Mouse (Mus musculus) gonadal fat pad, adult 2 months (tissue): ENCODE results near the gene Mlycd. TPM values are rescaled to one million over a fixed set of nuclear protein-coding genes. Genes with fewer than 3 reads are reported as not detected.
A peak's percentile ranks its signal among the peaks of the same experiment; 100 is the strongest.

Experiments used
- DNase-seq: peaks from one replicate; pipeline ENCODE4 v3.0.0-alpha.2; 2012; ENCODE audit warnings: low read depth
- polyA plus RNA-seq: library from polyadenylated mRNA; depleted of rRNA; stranded (reverse); fragments of >200 nt; gene quantifications from 2 replicates; pipeline ENCODE4 v1.2.3, GENCODE M21; 2012

Gene Mlycd
- polyA plus RNA-seq, 1 experiment: 30.6 TPM

DNA sequence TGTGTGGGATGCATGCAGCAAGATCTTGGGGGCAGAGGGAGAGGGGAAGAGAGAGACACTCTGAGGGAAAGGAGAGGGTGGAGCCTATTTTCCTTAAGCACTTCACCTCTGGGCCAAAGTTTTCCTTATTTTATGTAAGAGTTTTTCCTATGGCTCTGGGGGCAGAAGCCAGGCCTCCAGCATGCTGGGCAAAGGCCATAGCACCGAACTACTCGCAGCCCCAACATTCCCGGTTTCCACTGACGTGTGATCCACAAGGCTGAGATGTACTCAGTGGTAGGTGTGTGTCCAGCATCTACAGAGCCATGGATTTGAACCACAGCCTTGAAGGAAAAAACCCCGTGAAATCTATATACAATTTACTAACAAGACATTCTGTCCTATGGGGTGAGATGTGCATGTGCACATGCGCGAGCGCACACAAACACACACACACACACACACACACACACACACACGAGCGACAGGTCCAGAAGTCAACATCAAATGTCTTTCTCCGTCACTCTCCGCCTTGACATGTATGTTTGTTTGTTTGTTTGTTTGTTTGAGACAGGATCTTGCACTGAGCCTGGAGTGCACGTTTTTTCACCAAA is 39.0 kb downstream of the Mlycd start, which contains the start of gene Osgin1:
Osgin1 (plus strand) TSS at position 543 of the 593 bp plus-strand sequence.
- no peak for DNase-seq

GRCm38 (mm10) chr8:119434569-119434968 is 39.9 kb downstream of the Mlycd start:
- no peak for DNase-seq

GRCm38 (mm10) chr8:119435527-119435926 is 40.8 kb downstream of the Mlycd start:
- DNase-seq: no peak

DNA sequence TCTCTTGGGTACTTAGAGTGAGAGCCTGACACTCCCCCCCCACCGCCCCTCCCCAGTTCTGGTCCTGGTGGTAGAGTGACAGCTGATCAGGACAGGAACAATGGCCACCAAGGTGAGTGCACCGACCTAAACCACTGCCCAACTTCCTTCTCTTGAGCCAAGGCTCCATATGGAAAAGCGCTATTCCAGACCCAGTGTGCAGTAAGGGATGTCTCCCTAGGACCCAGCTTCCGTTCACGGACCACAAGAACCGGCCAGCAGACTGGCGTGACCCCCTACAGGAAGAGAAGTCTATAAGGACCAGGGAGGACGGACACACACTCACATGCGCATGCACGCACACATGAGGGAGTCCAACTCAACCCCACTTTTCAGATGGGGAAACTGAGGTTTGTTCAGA is 41.7 kb downstream of the Mlycd start:
- no peak for DNase-seq

DNA sequence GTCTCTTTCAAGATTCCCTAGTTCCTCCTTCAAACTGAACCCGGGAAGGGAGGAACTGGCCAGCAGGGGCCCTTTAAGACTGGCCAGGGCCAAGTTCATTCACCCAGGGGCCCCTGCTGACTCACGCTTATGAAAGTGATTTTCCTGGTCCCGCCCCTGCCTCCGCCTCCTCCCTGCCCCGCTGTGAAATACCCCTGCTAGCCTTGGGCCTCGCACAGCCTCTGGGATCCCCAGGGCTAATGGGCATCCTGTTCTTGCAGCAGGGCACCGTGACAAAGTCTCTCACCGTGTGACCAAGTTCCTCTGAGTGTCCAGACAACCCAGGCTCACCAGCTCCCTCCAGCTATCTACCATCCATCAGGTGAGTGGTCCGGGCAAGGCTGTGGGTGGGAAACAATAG is 42.3 kb downstream of the Mlycd start:
- peak; percentile 56 for DNase-seq

DNA sequence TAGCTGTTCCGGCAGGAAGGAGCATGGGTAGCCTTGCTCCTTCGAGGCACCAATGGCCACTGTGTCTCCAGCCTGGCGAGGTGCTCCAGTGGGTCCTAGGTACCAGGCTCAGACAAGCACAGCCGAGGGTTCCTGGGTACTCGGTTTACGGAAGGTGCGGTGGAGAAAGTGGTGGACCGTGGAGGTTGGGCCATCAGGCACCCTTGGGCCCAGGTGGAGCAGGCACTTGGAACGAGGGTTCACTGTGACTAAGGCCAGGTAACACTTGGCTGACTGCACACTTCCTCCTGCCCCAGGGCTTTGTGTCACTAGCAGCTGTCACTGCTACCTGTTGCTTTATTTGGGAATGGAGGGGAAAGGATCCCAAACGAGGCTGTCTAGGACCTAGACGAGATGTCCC is 42.8 kb downstream of the Mlycd start:
- DNase-seq: peak; percentile 89

DNA sequence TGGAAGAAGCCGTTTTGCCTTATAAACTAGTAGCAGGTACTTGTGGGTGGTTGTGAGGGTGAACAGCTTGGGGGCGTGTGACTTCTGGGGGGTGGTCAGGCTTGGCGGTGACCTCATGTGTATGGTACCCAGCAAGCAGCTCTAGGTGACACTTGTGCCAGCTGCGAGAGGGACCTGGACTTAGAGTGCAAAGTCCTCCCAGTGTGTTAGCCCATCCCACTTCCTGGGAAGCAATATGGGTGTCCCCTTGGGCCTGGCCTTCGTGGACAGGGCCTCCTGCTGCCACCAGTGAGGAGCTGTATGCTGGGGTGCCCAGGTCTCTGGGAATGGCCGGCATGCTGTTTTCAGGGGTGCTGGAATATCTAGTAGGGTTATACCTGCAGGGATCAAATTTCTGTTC is 44.2 kb downstream of the Mlycd start:
- no peak for DNase-seq

- DNase-seq: no peak
Observed at GRCm38 (mm10) chr8:119439424-119439823, 44.7 kb downstream of the Mlycd start.

DNA sequence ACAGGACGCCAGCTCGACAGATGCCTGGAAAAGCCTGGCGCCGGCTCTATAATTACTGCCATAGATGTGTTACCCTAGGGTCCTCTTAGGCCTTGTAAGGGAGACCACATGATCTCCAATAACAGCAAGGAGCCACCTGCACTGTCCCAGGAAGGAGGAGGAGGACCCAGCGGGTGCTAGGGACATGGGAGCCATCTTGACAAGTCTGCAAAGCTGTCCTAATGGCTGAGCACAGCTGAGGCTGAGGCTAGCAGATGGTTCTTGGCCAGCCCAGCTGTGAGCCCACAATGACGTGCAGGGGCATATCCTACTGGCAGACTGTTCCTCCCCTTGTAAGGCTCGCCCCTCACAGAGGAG is 45.2 kb downstream of the Mlycd start:
- no peak for DNase-seq

DNA sequence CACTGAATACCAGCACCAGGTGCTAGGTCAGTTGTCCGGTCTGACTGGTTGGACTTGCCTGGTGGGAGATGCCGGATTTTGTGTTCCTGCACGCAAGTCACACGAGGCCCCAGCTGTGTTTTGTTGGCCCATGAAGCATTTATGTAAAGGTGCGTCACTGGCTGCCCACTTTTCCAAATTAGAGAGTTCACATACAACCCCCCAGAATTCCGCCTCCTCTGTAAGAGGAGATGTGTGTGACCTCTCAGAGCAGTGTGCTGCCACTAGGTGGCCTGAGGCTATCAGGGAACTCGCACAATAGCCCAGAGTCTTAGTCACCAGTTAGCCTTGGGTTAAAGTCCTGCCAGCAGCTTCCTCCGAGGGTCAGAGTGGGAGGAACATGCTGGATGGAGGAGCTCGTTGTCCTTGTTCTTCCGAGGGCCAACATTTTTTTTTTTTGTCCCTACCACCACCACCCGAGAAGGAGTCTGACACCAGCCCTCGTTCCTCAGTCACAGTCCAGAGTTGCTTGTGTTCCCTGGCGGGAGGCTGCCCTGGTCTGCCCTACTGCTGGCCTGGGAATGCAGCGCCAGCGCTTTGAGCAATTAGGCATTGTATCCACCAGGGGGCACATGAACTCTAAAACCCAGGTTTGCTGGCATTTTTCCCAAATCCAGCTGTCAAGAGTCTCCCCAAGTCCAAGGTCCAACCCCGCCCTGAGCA is 45.7 kb downstream of the Mlycd start:
- no peak for DNase-seq

DNA sequence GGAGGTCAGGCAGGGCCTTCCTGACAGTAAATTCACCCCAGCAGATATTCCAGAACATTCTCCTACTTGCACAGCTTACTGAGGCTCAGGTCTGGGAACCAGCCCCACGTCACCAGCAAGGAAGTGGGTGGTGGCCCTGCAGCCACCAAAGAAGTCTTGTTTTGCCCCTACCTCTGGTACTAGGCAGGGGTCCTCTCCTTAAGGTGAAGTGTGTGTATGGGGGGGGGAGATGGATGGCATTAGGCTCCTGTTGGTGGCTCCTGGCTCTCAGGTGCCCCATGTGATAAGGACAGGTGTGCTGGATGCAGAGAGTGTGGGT is 46.2 kb downstream of the Mlycd start:
- DNase-seq: no peak

GRCm38 (mm10) chr8:119442013-119442412 is 47.3 kb downstream of the Mlycd start:
- DNase-seq: no peak

GRCm38 (mm10) chr8:119442970-119443369 is 48.3 kb downstream of the Mlycd start:
- DNase-seq: no peak

- DNase-seq: no peak
Observed at GRCm38 (mm10) chr8:119446211-119446989, 51.7 kb downstream of the Mlycd start, which contains the start of gene Necab2. Gene Necab2, plus strand, starts transcription at chr8:119446719.

- DNase-seq: no peak
Observed at GRCm38 (mm10) chr8:119446990-119447780, 52.5 kb downstream of the Mlycd start.

DNA sequence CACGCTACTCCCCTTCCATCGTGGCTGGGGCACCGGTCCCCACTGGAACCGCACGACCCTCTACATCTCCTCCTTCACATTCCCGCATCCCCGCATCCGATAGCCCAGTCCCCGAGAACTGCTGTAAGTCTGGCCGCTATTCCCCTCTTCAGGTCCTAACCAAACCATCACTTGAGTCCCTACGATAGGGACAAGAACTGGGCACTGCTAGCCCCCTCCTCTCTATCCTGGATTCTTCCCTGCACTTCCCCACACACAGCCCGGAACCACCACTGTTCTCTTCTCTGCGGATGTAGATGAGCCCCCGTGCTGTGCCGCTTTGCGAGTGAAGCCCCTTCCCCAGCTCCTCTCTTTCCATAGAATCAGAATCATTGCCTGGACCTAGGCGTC is 53.1 kb downstream of the Mlycd start:
- DNase-seq: no peak

DNA sequence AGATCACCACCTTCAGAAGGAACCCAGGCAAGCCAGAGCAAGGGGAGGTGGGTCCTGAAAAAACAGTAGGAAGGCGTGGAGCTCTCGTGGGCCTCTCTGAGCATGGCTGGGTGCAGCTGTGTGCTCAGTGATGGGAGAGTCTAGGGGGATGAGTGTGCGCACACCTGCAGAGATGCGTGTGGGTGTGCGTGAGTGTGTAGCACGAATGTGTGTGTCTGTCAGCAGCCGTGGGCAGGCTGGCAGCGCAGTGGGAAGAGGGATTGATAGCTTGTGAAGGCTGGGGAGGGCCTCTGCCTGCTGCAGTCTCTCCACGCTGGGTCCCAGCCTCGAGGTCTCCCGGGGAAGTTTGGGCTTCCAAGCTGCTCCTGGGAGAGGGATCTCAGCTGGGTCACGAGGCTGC is 54.9 kb downstream of the Mlycd start:
- DNase-seq: no peak

DNA sequence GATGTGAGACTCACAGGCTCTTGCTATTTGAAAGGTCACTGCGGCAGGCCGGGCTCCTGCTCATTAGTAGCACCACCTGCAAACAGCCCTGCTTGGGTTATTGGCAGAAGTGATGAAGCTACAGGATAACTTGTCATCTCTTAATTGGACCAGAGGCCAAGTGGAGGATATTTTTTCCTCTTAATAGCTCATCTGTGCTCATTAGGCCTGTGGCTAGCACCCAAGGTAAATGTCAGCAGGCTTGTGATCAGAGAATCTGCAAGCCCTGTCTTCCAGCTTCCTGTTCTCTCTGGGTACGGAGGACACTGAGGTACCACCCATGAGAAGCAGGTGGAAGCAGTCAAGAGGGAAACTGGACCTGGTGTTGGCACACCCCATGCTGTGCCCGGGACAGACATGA is 56.5 kb downstream of the Mlycd start:
- DNase-seq: no peak

DNA sequence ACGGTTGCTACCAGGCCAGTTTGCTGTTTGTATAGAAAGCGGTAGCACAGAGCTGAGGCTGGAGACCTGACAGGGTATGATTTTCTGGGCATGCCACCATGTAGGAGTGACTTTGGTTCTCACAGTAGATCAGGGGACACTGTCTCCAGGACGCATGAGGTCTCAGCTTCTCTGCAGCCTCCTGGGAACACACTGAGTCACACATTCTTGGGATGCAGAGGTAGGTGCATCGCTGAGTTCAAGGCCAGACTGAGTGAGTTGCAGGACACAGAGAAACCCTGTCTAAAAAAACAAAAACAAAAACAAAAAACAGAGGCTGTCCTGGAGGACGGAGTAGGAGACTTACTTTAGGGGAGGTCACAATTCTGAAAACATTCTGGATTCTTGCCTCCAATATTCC is 58.2 kb downstream of the Mlycd start:
- DNase-seq: no peak

DNA sequence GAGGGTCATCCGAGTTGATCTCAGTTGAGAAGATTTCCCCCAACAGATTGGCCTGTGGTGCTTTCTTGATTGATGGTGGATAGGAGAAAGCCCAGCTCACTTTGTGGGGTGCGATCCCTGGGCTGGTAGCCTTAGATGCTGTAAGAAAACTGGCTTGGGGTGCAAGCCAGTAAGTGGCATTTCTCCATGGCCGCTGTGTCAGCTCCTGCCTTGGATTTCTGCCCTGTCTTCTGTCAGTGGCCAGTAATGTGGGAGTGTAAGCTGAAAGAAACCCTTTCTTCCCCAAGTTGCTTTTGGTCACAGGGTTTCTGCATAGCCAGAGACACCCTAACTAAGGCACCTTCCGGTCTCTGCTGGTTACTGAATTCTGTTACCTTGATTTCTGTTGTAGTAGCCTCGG is 61.4 kb downstream of the Mlycd start:
- DNase-seq: no peak

- DNase-seq: no peak
Observed at GRCm38 (mm10) chr8:119459724-119460123, 65.0 kb downstream of the Mlycd start.
